Mouse (Mus musculus) myocyte (in vitro differentiated cells): ENCODE results near the gene Cd248. TPM values are rescaled to one million over a fixed set of nuclear protein-coding genes. Genes with fewer than 3 reads are reported as not detected.
A peak's percentile ranks its signal among the peaks of the same experiment; 100 is the strongest.

Experiments used
- H3K27me3 ChIP-seq: one replicate; pipeline ENCODE4 v1.6.1; 2011; ENCODE audit not compliant: control insufficient read depth, insufficient read depth, insufficient read length
- H3K36me3 ChIP-seq: one replicate; pipeline ENCODE4 v1.6.1; 2011; ENCODE audit not compliant: control insufficient read depth, insufficient read depth
- H3K4me2 ChIP-seq: one replicate; pipeline ENCODE4 v1.6.1; 2011; ENCODE audit warnings: low read depth, control low read depth
- H3K4me3 ChIP-seq: one replicate; pipeline ENCODE4 v1.5.1; 2011; ENCODE audit warnings: mild to moderate bottlenecking, control low read depth, moderate library complexity
- H3K79me2 ChIP-seq: one replicate; pipeline ENCODE4 v1.6.1; 2011; ENCODE audit not compliant: control insufficient read depth, insufficient read depth
- H3ac ChIP-seq: one replicate; pipeline ENCODE4 v1.6.1; 2011; ENCODE audit not compliant: control insufficient read depth, insufficient read length
- CEBPB ChIP-seq: IDR thresholded peaks from 2 replicates; pipeline ENCODE4 v1.6.1; 2011; ENCODE audit warnings: mild to moderate bottlenecking, moderate library complexity; ENCODE audit not compliant: poor library complexity, insufficient read depth, severe bottlenecking
- E2F4 ChIP-seq: IDR thresholded peaks from one replicate; pipeline ENCODE4 v1.6.1; 2011; ENCODE audit warnings: mild to moderate bottlenecking, control low read depth, moderate library complexity; ENCODE audit not compliant: insufficient read depth
- MAX ChIP-seq: IDR thresholded peaks from one replicate; pipeline ENCODE4 v1.6.1; 2011; ENCODE audit warnings: low read depth, mild to moderate bottlenecking, control low read depth
- MYOD1 ChIP-seq, 3 experiments: IDR thresholded peaks; one replicate each; pipeline ENCODE4 v1.6.1; 2011; ENCODE audit warnings: control low read depth in 2 of 3, low read depth in 2 of 3, mild to moderate bottlenecking in 2 of 3, moderate library complexity in 1 of 3; ENCODE audit not compliant: insufficient read length in 2 of 3, control insufficient read depth in 1 of 3
- MYOG ChIP-seq, 3 experiments: IDR thresholded peaks; one replicate each; pipeline ENCODE4 v1.6.1; 2011; ENCODE audit warnings: control low read depth in 2 of 3, low read depth in 2 of 3, mild to moderate bottlenecking in 2 of 3; ENCODE audit not compliant: insufficient read length in 2 of 3, control insufficient read depth in 1 of 3, insufficient read depth in 1 of 3
- POLR2A ChIP-seq: IDR thresholded peaks from one replicate; pipeline ENCODE4 v1.6.1; 2011; ENCODE audit warnings: low read depth, mild to moderate bottlenecking, control low read depth, moderate library complexity; ENCODE audit not compliant: insufficient read length
- POLR2AphosphoS2 ChIP-seq: IDR thresholded peaks from one replicate; pipeline ENCODE4 v1.6.1; 2011; ENCODE audit warnings: low read depth, control low read depth; ENCODE audit not compliant: insufficient read length
- REST ChIP-seq: IDR thresholded peaks from one replicate; pipeline ENCODE4 v1.6.1; 2011; ENCODE audit warnings: mild to moderate bottlenecking, control low read depth, moderate library complexity; ENCODE audit not compliant: insufficient read depth, insufficient read length
- SRF ChIP-seq: IDR thresholded peaks from one replicate; pipeline ENCODE4 v1.6.1; 2011; ENCODE audit warnings: low read depth; ENCODE audit not compliant: control insufficient read depth, insufficient read length
- TCF12 ChIP-seq: IDR thresholded peaks from one replicate; pipeline ENCODE4 v1.6.1; 2011; ENCODE audit warnings: mild to moderate bottlenecking, control low read depth; ENCODE audit not compliant: poor library complexity, insufficient read depth, severe bottlenecking
- TCF3 ChIP-seq: IDR thresholded peaks from one replicate; pipeline ENCODE4 v1.6.1; 2011; ENCODE audit warnings: low read depth, control low read depth; ENCODE audit not compliant: insufficient read length
- USF1 ChIP-seq: IDR thresholded peaks from one replicate; pipeline ENCODE4 v1.6.1; 2011; ENCODE audit warnings: low read depth, mild to moderate bottlenecking, control low read depth, moderate library complexity
- polyA plus RNA-seq: library from polyadenylated mRNA; unstranded; fragments of >200 nt; fragmentation: generic; extraction: Trizol; gene quantifications from one replicate; pipeline ENCODE4 v1.2.1, GENCODE M21; 2012; ENCODE audit warnings: missing spikeins

Gene Cd248
- polyA plus RNA-seq, 1 experiment: 10.4 TPM

- Histone ChIP-seq H3K4me2 (peak overlapping the region; percentile 72), H3K27me3 (no peaks in the 10 kb centered on the region), H3K36me3 (no peaks in the 10 kb centered on the region), H3ac (no peak overlapping the region), H3K4me3 (no peak overlapping the region), H3K79me2 (no peaks in the 10 kb centered on the region)
- TF ChIP-seq POLR2A (peak; percentile 34), TCF3 (no peak), POLR2AphosphoS2 (peak; percentile 53), REST (no peak), SRF (no peak), CEBPB (peak; percentile 38; the same call in 1 of the 2 replicates)
Measured at GRCm38 (mm10) chr19:5062446-5062845, 5.4 kb upstream of the Cd248 start.

GRCm38 (mm10) chr19:5065104-5065503, 2.8 kb upstream of the Cd248 start:
- H3K79me2 ChIP-seq: no peaks in the 10 kb centered on the region
- H3ac ChIP-seq: no peak overlapping the region
- H3K27me3 ChIP-seq: no peaks in the 10 kb centered on the region
- no peak for TF ChIP-seq CEBPB
- no peak for TF ChIP-seq REST
- no peak for TF ChIP-seq POLR2A
- TF ChIP-seq MYOD1 (IDR thresholded peaks at IDR 0.05; ENCODE audit: control insufficient read depth in 1 of 3, insufficient read length in 2 of 3, low read depth in 2 of 3): no peak
- TF ChIP-seq TCF12: no peak
- TF ChIP-seq MYOG (IDR thresholded peaks at IDR 0.05; ENCODE audit: control insufficient read depth in 1 of 3, insufficient read depth in 1 of 3, insufficient read length in 2 of 3, low read depth in 2 of 3): no peak
- H3K4me3 ChIP-seq: no peak overlapping the region
- H3K36me3 ChIP-seq: no peaks in the 10 kb centered on the region
- H3K4me2 ChIP-seq: peak overlapping the region; percentile 19

- no peaks in the 10 kb centered on the region for H3K27me3 ChIP-seq
- TF ChIP-seq CEBPB (no peak), TCF3 (no peak), REST (no peak), POLR2A (no peak), TCF12 (no peak), E2F4 (no peak)
- H3ac ChIP-seq: peak overlapping the region; percentile 8
- no peak overlapping the region for H3K4me3 ChIP-seq
- no peaks in the 10 kb centered on the region for H3K36me3 ChIP-seq
- peak overlapping the region; percentile 60 for H3K4me2 ChIP-seq
- no peaks in the 10 kb centered on the region for H3K79me2 ChIP-seq
Measured at GRCm38 (mm10) chr19:5067040-5067799, 658 bp upstream of the Cd248 start.

- TF ChIP-seq POLR2A (no peak), E2F4 (no peak), SRF (no peak), TCF3 (no peak), POLR2AphosphoS2 (no peak), TCF12 (no peak), USF1 (no peak), REST (no peak), CEBPB (no peak), MYOG (IDR thresholded peaks at IDR 0.05; ENCODE audit: control insufficient read depth in 1 of 3, insufficient read depth in 1 of 3, insufficient read length in 2 of 3, low read depth in 2 of 3) (no peak), MAX (no peak), MYOD1 (IDR thresholded peaks at IDR 0.05; ENCODE audit: control insufficient read depth in 1 of 3, insufficient read length in 2 of 3, low read depth in 2 of 3) (no peak)
- peak overlapping the region; percentile 8 for H3ac ChIP-seq
- no peaks in the 10 kb centered on the region for H3K79me2 ChIP-seq
- H3K4me3 ChIP-seq: no peak overlapping the region
- H3K36me3 ChIP-seq: no peaks in the 10 kb centered on the region
- H3K27me3 ChIP-seq: no peaks in the 10 kb centered on the region
- H3K4me2 ChIP-seq: peak overlapping the region; percentile 60
Measured at GRCm38 (mm10) chr19:5068570-5069234, 824 bp downstream of the Cd248 start.

- Histone ChIP-seq H3ac (no peak overlapping the region), H3K36me3 (no peaks in the 10 kb centered on the region), H3K4me2 (no peak overlapping the region), H3K27me3 (no peaks in the 10 kb centered on the region), H3K79me2 (no peaks in the 10 kb centered on the region), H3K4me3 (no peak overlapping the region)
- TF ChIP-seq MYOG (IDR thresholded peaks at IDR 0.05; ENCODE audit: control insufficient read depth in 1 of 3, insufficient read depth in 1 of 3, insufficient read length in 2 of 3, low read depth in 2 of 3): no peak
- TF ChIP-seq TCF3: no peak
Measured at GRCm38 (mm10) chr19:5069486-5069885, 1.6 kb downstream of the Cd248 start.
